Mouse (Mus musculus) kidney, postnatal 25 days (tissue): Measurements from ENCODE around the gene Msx3.

Source experiments
- DNase-seq, 2 experiments: peaks; one replicate each; pipeline ENCODE4 v3.0.0; 2021; ENCODE audit warnings: mixed read lengths in 2 of 2

The Msx3 gene

DNA sequence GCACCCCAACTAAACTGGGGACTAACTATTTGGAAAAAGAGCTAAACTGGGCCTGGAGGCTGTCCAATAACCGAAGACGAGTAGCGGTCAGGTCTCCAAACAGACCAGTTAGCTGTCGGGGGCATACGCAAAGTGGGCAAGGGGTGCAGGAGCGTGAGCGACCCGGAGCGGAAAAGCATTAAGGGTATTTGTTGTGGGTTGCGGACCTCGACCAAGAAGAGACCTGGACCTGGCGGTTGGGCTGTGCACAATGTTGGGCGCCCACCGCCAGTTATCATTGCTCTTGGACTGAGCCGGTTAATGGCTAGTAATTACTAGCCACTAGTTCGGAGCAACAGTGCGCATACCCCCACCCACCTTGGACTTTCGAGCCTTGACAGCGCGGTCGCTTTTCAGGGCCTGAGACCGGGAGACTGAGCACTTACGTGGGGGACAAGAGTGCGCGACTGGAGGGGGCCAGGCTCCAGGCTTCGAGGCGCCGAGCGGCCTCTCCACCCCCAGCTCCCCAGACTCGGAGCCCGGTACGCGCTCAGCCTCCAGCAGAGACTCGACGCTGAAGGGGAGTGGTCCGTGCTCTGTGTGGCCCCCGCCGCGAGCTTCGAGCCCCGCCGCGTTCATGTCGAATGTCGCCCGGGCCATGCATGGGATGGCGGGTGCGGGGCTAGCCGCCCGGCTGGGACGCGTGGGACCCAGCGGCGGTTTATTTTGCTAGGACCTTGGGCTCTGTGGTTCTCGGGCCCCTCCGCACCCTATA is at the start of gene Msx3:
TSS of gene Msx3 (minus strand) at position 729 of the 754 bp plus-strand sequence.
- no peak for DNase-seq

DNA sequence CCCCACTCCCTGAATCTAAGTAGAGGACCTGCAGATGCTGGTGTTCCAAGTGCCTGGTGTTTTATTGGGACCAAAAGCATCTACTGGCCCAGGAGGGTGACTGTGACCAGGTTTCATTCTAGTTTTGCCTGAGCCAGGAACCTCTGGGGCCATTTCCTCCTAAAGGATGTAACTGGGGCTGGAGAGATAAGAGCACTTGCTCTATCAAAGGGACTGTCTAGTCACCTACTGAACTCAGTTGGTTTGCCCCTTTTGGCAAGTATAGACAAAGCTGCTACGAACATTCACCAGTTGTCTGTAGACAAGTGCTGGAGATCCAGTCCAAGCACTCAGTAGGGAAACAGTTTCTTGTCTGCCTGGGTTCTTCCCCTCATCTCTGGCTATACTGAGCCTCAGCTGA is 49.6 kb upstream of the Msx3 start:
- no peak for DNase-seq

DNA sequence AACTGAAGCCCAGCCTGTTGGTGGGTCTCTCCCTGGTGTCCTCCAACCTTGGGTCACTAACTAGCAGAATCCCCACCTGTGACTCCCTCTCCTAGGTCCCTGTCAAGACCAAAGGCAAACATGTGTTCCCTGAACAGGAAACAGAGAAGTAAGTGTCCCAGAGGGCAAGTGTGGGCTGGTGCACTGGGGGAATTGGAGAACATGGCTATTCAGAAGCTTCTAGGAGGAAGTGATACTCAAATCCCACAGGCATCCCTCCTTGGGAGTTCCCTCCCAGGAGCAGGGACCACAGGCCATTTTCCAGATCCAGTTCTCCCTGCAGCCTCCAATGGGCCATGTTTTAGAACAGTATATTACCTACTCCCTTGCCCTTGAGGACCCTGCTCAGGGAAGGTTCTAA is 47.2 kb upstream of the Msx3 start:
- peak in 1 of 2 experiments; percentile 27 for DNase-seq

DNA sequence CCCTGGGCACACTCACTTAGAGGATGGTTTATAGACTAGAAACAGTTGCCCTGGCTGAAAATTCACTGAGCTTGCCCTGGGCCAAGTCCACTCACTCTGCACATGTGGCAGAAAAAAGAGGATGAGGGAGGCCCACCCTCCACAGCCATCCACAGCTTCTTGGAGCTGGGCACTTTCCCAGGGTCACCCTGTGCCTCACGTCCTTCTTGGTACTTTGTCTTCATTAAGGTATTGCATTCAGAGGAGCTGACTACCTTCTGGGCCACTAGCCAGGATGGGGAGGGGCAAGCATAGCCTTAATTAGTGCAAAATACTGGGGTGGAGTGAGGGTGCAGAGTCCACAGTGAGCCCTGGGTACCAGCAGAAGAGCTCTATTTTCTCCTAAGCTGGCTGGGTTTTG is 46.7 kb upstream of the Msx3 start:
- DNase-seq: peak; percentile 90 to 94

DNA sequence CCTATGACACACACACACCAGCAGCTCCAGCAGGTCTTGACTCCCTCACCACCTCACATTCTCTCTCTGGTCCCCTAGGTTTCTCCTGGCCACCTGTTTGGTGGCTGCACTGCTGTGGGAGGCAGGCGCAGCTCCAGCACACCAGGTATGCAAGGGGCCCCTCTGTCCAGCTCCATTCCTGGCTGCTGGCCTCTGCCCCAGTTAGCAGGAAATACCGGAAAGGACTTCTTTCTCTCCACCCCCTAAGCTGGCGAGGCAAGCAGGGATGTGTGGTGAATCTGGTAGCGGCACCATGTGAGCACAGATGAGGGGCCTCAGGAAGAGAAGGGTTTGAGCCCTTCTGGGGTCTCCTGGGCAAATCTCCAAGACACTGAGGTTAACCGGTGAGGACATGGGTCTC is 46.1 kb upstream of the Msx3 start:
- peak; percentile 21 to 65 for DNase-seq

DNA sequence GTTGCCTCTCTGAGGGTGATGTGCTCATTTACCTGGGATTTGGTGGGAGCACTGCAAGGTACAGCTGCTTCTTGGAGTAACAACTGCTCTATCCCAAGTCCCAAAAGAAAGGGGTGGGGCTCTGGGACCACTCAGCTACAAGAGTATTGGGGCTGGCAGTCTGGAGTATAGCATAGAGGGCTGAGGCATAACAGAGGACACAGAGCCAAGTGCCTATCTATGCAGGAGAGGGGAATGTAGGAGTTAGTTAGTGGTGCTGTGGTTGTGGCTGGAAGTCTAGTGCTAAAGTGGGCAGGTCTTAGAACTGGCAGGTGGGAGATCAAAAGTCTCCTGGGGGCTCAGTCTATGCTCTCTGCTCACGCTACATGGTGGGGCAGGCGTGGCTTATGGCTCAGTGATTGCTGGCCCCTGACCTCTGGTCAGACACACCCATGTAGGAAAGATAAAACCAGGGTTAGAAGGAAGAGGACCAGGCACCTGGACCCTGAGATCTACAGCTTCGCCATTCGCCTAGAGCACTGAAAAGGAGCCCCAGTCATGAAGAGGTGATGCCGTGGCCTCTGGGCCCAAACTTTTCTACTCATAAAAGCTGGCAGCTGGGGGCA is 44.1 kb upstream of the Msx3 start, which contains the start of gene Prap1:
TSS of gene Prap1 (plus strand) at position 472 of the 605 bp plus-strand sequence.
- DNase-seq: peak in 1 of 2 experiments; percentile 12

DNA sequence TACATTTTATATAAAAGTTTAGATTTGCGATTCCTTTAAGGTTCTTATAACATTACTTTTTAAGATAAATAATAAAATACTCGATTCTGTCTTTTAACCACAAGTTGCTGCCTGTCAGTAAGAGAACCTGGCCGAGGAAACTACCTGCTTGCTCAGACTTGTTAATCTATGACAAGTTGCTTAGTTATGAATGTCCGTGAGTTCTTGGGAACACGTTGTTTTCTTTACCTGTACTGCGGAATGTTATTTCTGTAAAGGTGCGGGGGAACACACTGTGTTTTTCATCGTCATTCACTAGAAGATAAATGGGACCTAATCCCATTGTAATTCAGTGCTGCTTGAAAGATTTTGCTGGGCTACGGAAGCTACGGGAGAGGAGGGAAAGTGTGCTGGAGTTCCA is 41.7 kb upstream of the Msx3 start:
- DNase-seq: no peak

DNA sequence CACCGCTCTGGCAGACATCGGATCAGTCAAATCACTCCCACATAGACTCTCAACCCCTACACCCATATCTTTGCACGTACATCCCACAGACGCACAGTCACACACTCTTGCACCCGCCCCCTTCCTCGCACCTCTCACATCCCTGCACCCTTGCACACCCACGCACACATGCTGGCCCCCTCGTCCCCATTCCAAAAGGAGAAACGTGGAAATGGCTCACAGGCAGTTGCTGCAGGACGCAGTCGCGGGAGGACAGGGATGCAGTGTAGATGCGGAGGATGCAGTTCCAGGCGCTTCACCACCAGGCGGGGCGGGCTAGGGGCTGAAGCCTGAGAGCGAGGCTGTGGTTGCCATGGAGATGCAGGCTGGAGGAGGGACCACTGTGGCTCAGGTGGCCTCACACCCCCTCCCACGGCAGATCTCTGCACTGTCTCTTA is 33.4 kb upstream of the Msx3 start, which contains the start of gene Caly:
TSS of gene Caly (minus strand) at position 307 of the 437 bp plus-strand sequence.
- DNase-seq: no peak

DNA sequence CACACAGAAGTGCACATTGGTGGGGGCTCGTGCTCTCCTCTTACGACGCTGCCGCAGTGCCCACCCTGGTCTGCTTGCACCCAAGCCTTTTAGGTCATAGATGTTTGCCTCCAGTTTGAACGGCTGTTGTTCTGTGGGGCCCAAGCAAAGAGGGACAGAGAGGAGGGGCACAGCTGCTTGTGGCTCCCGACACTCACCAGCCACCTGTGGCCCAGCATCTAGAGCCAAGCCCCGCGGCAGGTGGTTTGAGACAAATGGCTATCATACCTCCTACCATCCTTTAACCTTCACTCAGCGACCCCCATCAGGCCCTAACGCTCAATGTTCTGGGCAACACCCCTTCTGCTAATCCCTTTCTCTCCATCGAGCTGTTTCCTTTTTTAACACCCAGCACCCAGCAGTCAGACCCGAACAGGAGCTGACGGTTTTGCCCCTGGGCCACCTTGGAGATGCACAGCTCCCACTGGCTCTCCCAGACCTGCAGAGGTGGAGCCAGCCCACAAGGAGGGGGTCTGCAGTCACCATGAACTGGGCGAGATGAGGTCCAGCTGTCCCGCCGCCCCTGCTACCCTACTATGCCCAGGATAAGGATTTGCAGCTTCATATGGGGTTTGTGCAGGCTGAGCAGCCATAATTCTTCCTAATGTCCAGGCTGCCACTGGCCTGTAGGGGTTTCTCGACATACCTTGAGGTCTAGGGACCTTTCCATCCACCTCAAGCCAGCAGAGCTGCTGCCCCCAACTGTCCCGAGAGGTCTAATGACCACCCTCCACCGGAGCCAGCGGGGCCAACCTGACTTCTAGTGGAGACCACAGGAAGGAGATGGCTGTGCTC is 32.7 kb upstream of the Msx3 start:
- DNase-seq: peak in 1 of 2 experiments; percentile 31

DNA sequence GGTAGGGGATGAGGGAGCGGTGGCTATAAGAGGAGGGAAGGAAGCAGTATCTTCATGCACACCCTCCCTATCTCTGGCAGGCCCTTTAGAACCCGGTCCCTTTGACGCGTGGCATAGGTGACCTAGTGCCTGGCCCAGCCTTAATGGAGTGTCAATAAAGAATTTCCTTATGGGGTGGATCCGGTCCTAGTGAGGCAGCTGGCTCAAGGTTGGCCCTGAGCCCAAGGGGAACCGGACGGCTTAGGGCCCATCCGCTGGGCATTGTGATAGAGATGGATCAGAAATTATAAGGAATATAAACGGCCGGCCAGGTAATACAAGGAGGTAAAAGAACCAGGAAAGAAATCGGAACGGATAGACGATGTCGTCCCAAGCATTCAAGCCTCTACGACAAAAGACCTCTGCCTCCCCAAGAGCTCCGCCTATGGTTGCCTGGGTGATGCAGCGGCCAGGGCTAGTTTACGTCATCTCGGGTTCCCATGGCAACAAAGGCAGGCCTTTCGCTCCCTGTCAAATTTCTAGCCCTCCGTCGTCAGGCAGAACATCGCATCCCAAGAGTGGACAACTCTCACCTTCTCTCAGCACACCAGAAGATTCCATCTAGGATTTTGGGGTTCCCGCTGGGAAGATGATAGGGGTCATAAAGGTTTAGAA is 31.7 kb upstream of the Msx3 start:
- DNase-seq: peak; percentile 75 to 84

DNA sequence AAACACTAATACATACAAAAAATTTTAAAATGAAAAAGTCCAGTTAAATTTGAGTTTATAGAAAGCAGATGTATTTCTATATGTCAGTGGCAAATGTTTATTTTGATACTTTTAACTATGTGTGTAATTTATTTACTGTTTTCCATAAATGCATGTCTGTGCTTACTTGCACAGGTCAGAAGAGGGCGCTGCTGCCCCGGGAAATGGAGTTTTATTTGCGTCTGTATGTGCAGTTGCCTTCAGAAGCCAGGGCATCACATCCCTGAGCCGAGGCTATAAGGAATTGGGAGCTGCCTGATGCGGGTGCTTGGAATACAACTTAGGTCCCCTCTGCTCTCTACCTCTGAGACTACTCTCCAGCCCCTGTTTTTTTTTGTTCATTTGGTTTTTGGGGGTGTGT is 29.8 kb upstream of the Msx3 start:
- peak; percentile 77 to 79 for DNase-seq

DNA sequence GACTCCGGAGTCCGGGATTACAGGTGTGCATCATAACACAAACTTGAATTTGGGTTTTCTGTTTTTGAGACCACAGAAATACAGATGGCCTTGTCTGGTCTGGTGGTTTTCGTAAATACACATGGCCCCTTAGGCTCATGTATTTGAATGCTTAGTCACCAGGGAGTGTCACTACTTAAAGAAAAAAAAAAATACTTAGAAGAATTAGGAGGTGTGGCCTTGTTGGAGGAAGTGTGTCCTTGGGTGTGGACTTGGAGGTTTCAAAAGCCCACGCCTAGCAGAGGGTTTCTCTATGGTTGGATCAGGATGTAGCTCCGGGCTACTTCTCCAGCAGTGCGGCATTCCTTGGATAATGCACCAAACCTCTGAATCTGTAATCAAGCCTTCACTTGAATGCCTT is 28.8 kb upstream of the Msx3 start:
- no peak for DNase-seq

DNA sequence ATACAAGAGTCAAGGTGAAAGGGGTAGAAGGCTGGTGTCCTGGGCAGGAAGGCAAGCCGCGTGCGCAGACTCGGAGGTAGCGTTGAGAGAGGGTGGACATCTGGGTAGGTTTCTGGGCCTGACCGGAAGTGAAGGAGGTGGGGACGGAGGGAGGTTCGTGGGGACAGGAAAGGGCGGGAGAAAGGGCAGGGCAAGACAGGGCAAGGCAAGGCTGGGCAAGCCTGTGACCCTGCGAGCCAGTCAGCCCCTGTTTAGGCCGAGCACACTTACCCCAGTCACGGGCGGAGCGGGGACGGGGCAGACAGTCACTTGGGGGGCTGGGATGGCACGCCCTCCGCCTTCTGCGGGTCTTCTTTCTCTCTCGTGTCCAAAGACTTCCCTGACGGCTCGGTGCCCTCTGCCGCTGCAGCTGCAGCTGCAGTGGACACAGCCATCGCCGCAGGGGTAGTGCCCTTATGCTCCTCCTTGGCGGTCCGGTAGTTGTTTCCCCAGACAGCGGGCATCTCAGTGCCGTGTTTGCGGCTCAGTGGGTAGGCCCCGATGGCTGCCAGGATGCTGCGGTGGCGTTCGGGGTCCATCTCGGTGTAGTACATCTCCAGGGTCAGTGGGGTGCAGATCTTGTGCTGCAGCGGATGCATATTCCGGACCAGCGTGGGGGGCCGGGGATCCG is 21.3 kb upstream of the Msx3 start:
- peak in 1 of 2 experiments; percentile 48 for DNase-seq

DNA sequence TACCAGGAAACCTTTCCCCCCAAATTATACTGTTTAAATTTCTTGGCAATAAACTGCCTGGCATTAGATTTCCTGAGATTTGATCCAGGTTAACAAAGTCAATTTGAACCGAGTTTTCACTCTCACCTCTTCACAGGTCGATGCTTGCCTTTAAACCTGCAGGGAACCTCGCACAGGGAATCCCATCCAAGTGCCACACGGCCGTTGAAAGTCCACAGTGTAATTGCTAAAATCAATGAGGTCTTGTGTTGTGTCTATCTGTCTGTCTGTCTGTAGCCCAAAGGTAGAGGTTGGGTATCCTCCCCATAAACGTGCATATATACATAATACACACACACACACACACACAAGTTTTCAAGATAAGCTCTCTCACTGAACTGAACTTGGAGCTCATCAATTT is 18.5 kb upstream of the Msx3 start:
- DNase-seq: no peak

DNA sequence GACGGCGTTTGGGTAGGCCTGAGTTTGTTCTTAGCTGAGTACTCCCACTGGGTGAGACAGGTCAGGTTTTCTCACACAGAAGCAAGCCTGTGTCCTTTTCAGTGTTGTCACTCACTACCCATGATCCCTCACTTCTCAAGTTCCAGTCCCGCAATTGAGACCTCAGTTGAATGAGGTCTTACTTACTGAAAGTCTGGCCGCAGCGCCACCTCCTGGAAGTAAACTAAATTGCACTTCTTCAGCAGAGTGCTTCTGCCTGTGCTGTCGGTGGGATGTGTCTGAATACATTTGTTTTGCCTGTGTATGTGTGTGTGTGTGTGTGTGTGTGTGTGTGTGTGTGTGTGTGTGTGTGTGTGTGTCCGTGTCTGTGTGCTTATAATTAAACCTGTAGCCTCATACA is 14.2 kb upstream of the Msx3 start:
- peak; percentile 63 to 84 for DNase-seq

DNA sequence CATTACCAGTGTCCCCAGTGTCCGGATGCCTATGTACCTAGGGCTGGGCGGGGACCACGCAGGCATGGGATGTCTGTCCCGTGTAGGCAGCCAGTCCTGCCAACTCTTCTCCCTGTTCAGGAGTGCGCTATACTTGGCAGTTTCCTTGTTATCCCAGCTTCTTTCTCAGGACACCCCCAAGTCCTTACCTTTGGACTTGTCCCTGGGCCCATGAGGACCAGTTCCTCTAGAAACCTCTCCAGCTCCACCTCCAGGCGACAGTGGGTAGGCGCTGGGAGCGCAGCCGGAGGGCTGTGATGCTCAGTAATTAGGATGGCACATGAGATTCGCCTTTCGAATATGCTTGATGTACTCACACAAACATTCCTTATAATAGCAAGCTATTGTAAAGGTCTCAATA is 13.4 kb upstream of the Msx3 start:
- DNase-seq: peak; percentile 39 to 59

DNA sequence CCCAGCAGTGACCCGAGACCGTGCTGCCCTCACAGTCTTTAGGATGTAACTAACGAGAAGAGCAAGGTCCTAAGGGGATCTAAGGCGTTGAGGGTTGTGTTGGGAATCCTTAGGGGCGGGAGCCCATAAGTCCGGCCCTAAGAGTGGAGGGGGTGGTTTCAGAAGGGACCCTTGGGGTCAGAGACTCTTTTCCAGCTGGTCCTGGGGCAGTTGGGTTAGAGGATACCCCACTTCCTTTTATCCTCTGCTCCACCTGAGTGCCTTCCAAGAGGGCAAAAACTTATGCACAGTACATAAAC is 12.9 kb upstream of the Msx3 start:
- DNase-seq: no peak

DNA sequence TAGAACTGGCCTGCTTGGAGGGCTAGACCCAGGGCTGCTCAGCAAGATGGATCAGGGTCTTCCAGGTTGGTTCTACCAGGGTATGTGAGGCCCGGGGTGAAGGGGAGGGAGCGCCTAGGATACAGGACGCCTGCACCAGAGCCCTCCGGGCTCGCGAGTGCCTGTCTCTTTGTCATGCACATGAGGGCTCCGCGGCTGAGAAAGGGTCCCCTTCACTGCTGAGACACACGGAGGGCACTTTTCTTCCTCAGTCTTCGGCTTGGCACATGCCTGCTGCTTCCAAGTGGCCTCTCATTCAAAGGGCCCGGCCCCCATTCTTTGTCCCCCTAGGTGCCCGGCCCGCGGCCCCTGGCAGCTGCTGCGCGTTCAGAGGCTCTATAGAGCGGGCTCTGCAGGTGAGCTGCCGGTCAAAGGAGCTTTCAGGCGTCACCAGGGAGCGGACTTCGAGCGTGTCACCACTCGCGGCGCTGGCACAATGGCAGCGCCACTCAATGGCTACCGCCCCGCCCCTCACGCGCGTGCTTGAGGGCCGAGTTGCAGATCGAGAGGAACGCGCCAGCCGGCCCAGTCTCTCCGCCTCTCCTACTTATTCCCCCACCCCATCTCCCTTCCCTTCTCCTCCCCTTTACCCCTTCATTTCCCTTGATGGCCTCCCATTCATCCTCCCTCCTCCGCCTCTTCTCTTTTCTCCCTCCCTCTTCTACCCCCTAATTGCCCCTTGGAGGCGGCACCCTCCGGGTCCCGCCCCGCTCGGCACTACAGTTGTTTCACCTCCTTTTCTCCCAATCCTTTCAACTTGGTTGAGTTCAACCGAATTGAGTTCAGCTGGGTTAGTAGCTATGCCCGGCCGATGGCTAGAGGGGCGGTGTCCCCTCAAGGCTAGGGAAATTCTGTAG is 12.3 kb upstream of the Msx3 start:
- DNase-seq: peak; percentile 19 to 61

DNA sequence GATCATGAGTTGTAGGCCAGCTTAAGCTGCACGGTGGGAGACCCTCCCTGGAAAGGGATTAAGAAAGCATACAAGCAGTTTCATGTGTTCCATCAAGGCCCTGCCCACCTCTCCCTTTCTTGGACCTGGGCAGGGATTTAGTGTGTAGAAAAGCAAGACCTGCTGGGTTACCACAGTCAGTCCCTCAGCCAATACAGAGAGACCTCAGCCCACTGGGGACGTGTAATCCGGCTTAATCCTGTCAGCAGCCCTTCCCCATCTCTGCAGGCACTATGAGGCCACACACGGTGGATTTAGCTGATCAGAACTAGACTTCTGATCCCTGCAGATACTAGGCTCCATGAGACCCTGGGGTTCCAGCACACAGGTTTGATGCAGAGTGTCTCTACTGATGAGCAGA is 10.7 kb upstream of the Msx3 start:
- no peak for DNase-seq

DNA sequence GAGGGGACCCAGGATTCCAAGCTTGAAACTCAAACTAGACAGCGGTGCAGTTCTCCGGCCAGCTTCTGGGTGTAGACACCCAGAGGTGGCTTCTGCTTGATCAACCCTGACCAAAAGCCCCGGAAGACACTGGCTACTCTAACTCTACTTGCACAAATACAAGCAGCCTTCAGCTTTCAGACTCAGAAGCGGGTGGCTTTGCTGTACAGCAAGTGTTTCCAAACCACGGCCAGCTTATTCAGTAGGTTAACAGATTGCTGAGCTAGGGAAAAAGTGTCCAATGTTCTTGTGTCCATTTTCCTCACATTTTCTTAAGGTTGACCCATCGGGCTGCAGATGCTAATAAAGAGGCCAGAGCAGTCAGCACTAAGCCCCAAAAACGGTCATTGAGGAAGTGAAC is 9.6 kb upstream of the Msx3 start:
- no peak for DNase-seq
